In genomic region chr16:10981493-10982070, GRCm38 (mm10) we compare ENCODE assay signal across 17 mouse cellular contexts.
DNase-seq lines count a peak whose midpoint lies in the region; ATAC-seq and TF ChIP-seq lines count a peak whose summit lies in the region.
"Had no signal": no experiment of that assay in that cellular context is flagged by ENCODE, and none has a peak within 500 bp of the region (broad histone marks: within the 10 kb centered on the region; RNA-seq: fewer than 3 reads in every experiment).

No protein-coding gene starts in this region.

- peak in 1 of 2 experiments; percentile 40 for DNase-seq in heart, adult 2 months
- DNase-seq in heart, embryonic 10.5 days (ENCODE audit: low spot score) = no peak
- no peak for DNase-seq in liver, postnatal 0 days
- no peak for DNase-seq in liver
- DNase-seq in gastrocnemius, postnatal 25 days = no peak
- DNase-seq: cerebellum, adult 9-10 months; heart, postnatal 36 days; lung, embryonic 14.5 days had no signal

- H3K4me2 ChIP-seq in liver, postnatal 0 days (ENCODE audit: low read depth, low read length) = no peak overlapping the region
- no peak overlapping the region for H3K4me2 ChIP-seq in forebrain, embryonic 12.5 days
- H3K4me2 ChIP-seq: forebrain, embryonic 13.5 days; heart, embryonic 11.5 days; limb, embryonic 13.5 days; lung, embryonic 14.5 days; neural tube, embryonic 12.5 days had no signal

- intact Hi-C loops in heart, adult 2 months (cut with DNase I) = loop anchor here (5.0 kb wide), 1 partner anchor 36 kb away; no protein-coding TSS in a partner anchor

- H3K4me3 ChIP-seq in heart, adult 2 months = no peak overlapping the region
- H3K4me3 ChIP-seq in heart, embryonic 10.5 days = no peak overlapping the region
- no peak overlapping the region for H3K4me3 ChIP-seq in liver, postnatal 0 days (ENCODE audit: low read depth, low read length)
- H3K4me3 ChIP-seq in embryonic fibroblast, embryonic 13.5 days (ENCODE audit: insufficient read depth, low read length) = no peak overlapping the region
- no peak overlapping the region for H3K4me3 ChIP-seq in small intestine, adult 2 months (ENCODE audit: low read depth, low read length)
- H3K4me3 ChIP-seq in forebrain, embryonic 12.5 days (replicated peaks) = no peak overlapping the region
- H3K4me3 ChIP-seq: forebrain, embryonic 13.5 days; limb, embryonic 13.5 days; neural tube, embryonic 12.5 days had no signal

- H3K9me3 ChIP-seq in heart, embryonic 10.5 days = no peaks in the 10 kb centered on the region
- H3K9me3 ChIP-seq in liver, postnatal 0 days (ENCODE audit: low read length) = no peaks in the 10 kb centered on the region
- H3K9me3 ChIP-seq in forebrain, embryonic 12.5 days = no peaks in the 10 kb centered on the region
- H3K9me3 ChIP-seq: forebrain, embryonic 13.5 days; limb, embryonic 13.5 days; neural tube, embryonic 12.5 days had no signal

- WGBS in heart, adult 2 months = 39% methylated on average over 7 of the region's 7 CpGs
- WGBS in heart, embryonic 10.5 days = 75% methylated on average over 7 of the region's 7 CpGs
- 62% methylated on average over 7 of the region's 7 CpGs for WGBS in liver, postnatal 0 days (ENCODE audit: insufficient replicate concordance)
- WGBS in small intestine, adult 2 months = 21% methylated on average over 7 of the region's 7 CpGs
- 85% methylated on average over 7 of the region's 7 CpGs for WGBS in forebrain, embryonic 12.5 days

- H3K79me2 ChIP-seq in heart, adult 2 months (replicated peaks; ENCODE audit: control insufficient read depth, insufficient read depth, low read length) = no peaks in the 10 kb centered on the region; the same call in none of the 2 replicates

- no peak; the same call in 1 of the 2 replicates for ATAC-seq in liver, postnatal 0 days
- no peak for ATAC-seq in forebrain, embryonic 12.5 days (ENCODE audit: low FRiP score)
- ATAC-seq: forebrain, embryonic 13.5 days; hindbrain, postnatal 0 days; midbrain, embryonic 16.5 days had no signal

- peaks cover 39% of the 10 kb centered on the region for H3K4me1 ChIP-seq in heart, adult 2 months (ENCODE audit: control insufficient read depth, insufficient read depth, low read length)
- H3K4me1 ChIP-seq in heart, embryonic 10.5 days = peaks cover 36% of the 10 kb centered on the region
- peaks cover 71% of the 10 kb centered on the region for H3K4me1 ChIP-seq in liver, postnatal 0 days (ENCODE audit: insufficient read depth)
- peaks cover 28% of the 10 kb centered on the region for H3K4me1 ChIP-seq in embryonic fibroblast, embryonic 13.5 days (ENCODE audit: control insufficient read depth, insufficient read depth, low read length)
- H3K4me1 ChIP-seq in small intestine, adult 2 months (ENCODE audit: control insufficient read depth, insufficient read depth, insufficient read length, low read length) = peaks cover 35% of the 10 kb centered on the region
- H3K4me1 ChIP-seq in forebrain, embryonic 12.5 days = peaks cover 12% of the 10 kb centered on the region

- no peak for TF ChIP-seq POLR2A in heart, adult 2 months (IDR thresholded peaks at IDR 0.05; ENCODE audit: insufficient read depth, low read depth, low read length)
- TF ChIP-seq POLR2A in embryonic fibroblast, embryonic 13.5 days (IDR thresholded peaks at IDR 0.05; ENCODE audit: low read depth, low read length) = no peak
- no peak for TF ChIP-seq POLR2A in small intestine, adult 2 months (IDR thresholded peaks at IDR 0.05; ENCODE audit: low read depth, low read length)

- peak overlapping the region; percentile 47 for H3K27ac ChIP-seq in heart, adult 2 months
- no peak overlapping the region for H3K27ac ChIP-seq in heart, embryonic 10.5 days
- peak overlapping the region; percentile 39; the same call in 1 of the 2 replicates for H3K27ac ChIP-seq in liver, postnatal 0 days (ENCODE audit: low read depth)
- H3K27ac ChIP-seq in embryonic fibroblast, embryonic 13.5 days (ENCODE audit: insufficient read depth, low read length) = peak overlapping the region; percentile 86
- peak overlapping the region; percentile 57 for H3K27ac ChIP-seq in small intestine, adult 2 months (ENCODE audit: insufficient read depth, low read depth, low read length)
- H3K27ac ChIP-seq in forebrain, embryonic 12.5 days = no peak overlapping the region
- H3K27ac ChIP-seq: forebrain, embryonic 13.5 days; hindbrain, postnatal 0 days; limb, embryonic 13.5 days; neural tube, embryonic 12.5 days had no signal

- no peak overlapping the region for H3K9ac ChIP-seq in heart, adult 2 months (ENCODE audit: low read depth, low read length)
- no peak overlapping the region for H3K9ac ChIP-seq in liver, postnatal 0 days (replicated peaks)
- no peak overlapping the region for H3K9ac ChIP-seq in forebrain, embryonic 12.5 days
- H3K9ac ChIP-seq: forebrain, embryonic 13.5 days; limb, embryonic 13.5 days; lung, embryonic 14.5 days; neural tube, embryonic 12.5 days had no signal

- peaks cover 2% of the 10 kb centered on the region; the same call in 1 of the 2 replicates for H3K36me3 ChIP-seq in heart, adult 2 months (ENCODE audit: control insufficient read depth, insufficient read depth, low read length)
- no peaks in the 10 kb centered on the region for H3K36me3 ChIP-seq in heart, embryonic 10.5 days
- H3K36me3 ChIP-seq in liver, postnatal 0 days (replicated peaks; ENCODE audit: insufficient read depth, low read length) = 0 out of 2 replicates have a peak, but pooled peaks cover 3% of the 10 kb centered on the region
- peaks cover 3% of the 10 kb centered on the region for H3K36me3 ChIP-seq in small intestine, adult 2 months (ENCODE audit: control insufficient read depth, insufficient read depth, low read length)
- H3K36me3 ChIP-seq in forebrain, embryonic 12.5 days (replicated peaks) = no peaks in the 10 kb centered on the region
- H3K36me3 ChIP-seq: neural tube, embryonic 12.5 days had no signal

- no peaks in the 10 kb centered on the region for H3K27me3 ChIP-seq in heart, adult 2 months (ENCODE audit: control insufficient read depth, insufficient read depth, low read length)
- H3K27me3 ChIP-seq in heart, embryonic 10.5 days (ENCODE audit: insufficient read depth, poor library complexity, severe bottlenecking) = no peaks in the 10 kb centered on the region
- H3K27me3 ChIP-seq in liver, postnatal 0 days (ENCODE audit: insufficient read depth, low read length) = no peaks in the 10 kb centered on the region
- no peaks in the 10 kb centered on the region for H3K27me3 ChIP-seq in small intestine, adult 2 months (ENCODE audit: control insufficient read depth, insufficient read depth, low read length)
- H3K27me3 ChIP-seq in forebrain, embryonic 12.5 days = no peaks in the 10 kb centered on the region
- H3K27me3 ChIP-seq: forebrain, embryonic 13.5 days; limb, embryonic 13.5 days; neural tube, embryonic 12.5 days had no signal

- no peak for TF ChIP-seq EP300 in heart, adult 2 months (IDR thresholded peaks at IDR 0.05; ENCODE audit: insufficient read depth, low read depth, low read length)
- no peak for TF ChIP-seq EP300 in liver, postnatal 0 days (IDR thresholded peaks at IDR 0.05; ENCODE audit: low read depth)

- TF ChIP-seq CTCF in heart, adult 2 months (IDR thresholded peaks at IDR 0.05) = no peak
- no peak for TF ChIP-seq CTCF in liver, postnatal 0 days (IDR thresholded peaks at IDR 0.05; ENCODE audit: low read depth)
- TF ChIP-seq CTCF in embryonic fibroblast, embryonic 13.5 days (IDR thresholded peaks at IDR 0.05; ENCODE audit: borderline replicate concordance, insufficient read depth, low read length) = no peak
- no peak for TF ChIP-seq CTCF in small intestine, adult 2 months (IDR thresholded peaks at IDR 0.05; ENCODE audit: extremely low read depth, insufficient read length, insufficient replicate concordance, low read depth, low read length)

Comparison
In these comparisons a context has a peak if more than half of its experiments do, and no peak if none do; other contexts are left out.
1. H3K27ac ChIP-seq: peak in heart, adult 2 months (single experiment), liver, postnatal 0 days (single experiment), embryonic fibroblast, embryonic 13.5 days (single experiment) and small intestine, adult 2 months (single experiment); none in heart, embryonic 10.5 days (single experiment) and forebrain, embryonic 12.5 days (single experiment).